Mouse (Mus musculus) embryonic fibroblast, embryonic 13.5 days (primary cell): Measurements from ENCODE around the gene Mgl2.

Experiments
- CTCF ChIP-seq: IDR thresholded peaks from 2 replicates; pipeline ENCODE4 v1.5.1; 2011; ENCODE audit warnings: mild to moderate bottlenecking, control low read depth, low read length, moderate library complexity, borderline replicate concordance; ENCODE audit not compliant: insufficient read depth
- POLR2A ChIP-seq: IDR thresholded peaks from 2 replicates; pipeline ENCODE4 v1.6.1; 2011; ENCODE audit warnings: low read depth, mild to moderate bottlenecking, control low read depth, low read length, moderate library complexity

- no peak for TF ChIP-seq POLR2A
- no peak for TF ChIP-seq CTCF
Observed at GRCm38 (mm10) chr11:70170291-70170690, 40.2 kb downstream of the Mgl2 start.
